Mouse (Mus musculus) lung, embryonic 14.5 days (tissue): ENCODE measurements at regions not wholly inside any gene's neighbourhood (a gene's known extent, or its start where the extent isn't known, plus 50 kb on each side); places are given as distances from the start of the nearest gene placed in this dataset.

ENCODE experiments used
- ATAC-seq: fragments of 200-750 bp; cut with Nextera tagmentation; 2 replicates; pipeline ENCODE4 v1.8.0; 2017; ENCODE audit warnings: mild to moderate bottlenecking, moderate TSS enrichment, moderate library complexity; ENCODE audit not compliant: insufficient read depth
- DNase-seq: peaks from one replicate; pipeline ENCODE4 v3.0.0-alpha.2; 2015
- H3K27ac ChIP-seq: fragments of 300-500 bp; sonication (generic); 2 replicates; pipeline ENCODE4 v1.5.1; 2014; ENCODE audit warnings: low read depth, mild to moderate bottlenecking, moderate library complexity
- H3K27me3 ChIP-seq: fragments of 300-500 bp; sonication (generic); 2 replicates; pipeline ENCODE4 v1.6.1; 2014; ENCODE audit warnings: low read length, control low read depth; ENCODE audit not compliant: insufficient read depth
- H3K36me3 ChIP-seq: fragments of 300-500 bp; sonication (generic); 2 replicates; pipeline ENCODE4 v1.6.1; 2014; ENCODE audit warnings: control low read depth; ENCODE audit not compliant: insufficient read depth
- H3K4me1 ChIP-seq: fragments of 300-500 bp; sonication (generic); 2 replicates; pipeline ENCODE4 v1.6.1; 2014; ENCODE audit warnings: antibody characterized with exemption, control low read depth; ENCODE audit not compliant: insufficient read depth
- H3K4me2 ChIP-seq: fragments of 300-500 bp; sonication (generic); 2 replicates; pipeline ENCODE4 v1.6.1; 2014; ENCODE audit warnings: mild to moderate bottlenecking
- H3K4me3 ChIP-seq: fragments of 300-500 bp; sonication (generic); 2 replicates; pipeline ENCODE4 v1.5.1; 2014; ENCODE audit warnings: low read depth, low read length
- H3K9ac ChIP-seq: fragments of 300-500 bp; sonication (generic); 2 replicates; pipeline ENCODE4 v1.6.1; 2014
- H3K9me3 ChIP-seq: fragments of 300-500 bp; sonication (generic); 2 replicates; pipeline ENCODE4 v1.6.1; 2016; ENCODE audit warnings: low read depth, low read length, control low read depth
- CTCF ChIP-seq: IDR thresholded peaks from 2 replicates; pipeline ENCODE4 v1.5.1; 2016; ENCODE audit warnings: antibody characterized with exemption, low read depth
- WGBS: fragments of 180-500 bp; shearing (Covaris S2); extraction: QIAGEN DNeasy Blood & Tissue Kit; methylation state at CpG from one replicate; pipeline ENCODE4 v1.1.7; 2014; 5-methylcytosine and 5-hydroxymethylcytosine counted together

- Histone ChIP-seq H3K27ac (no peak overlapping the region), H3K9ac (no peak overlapping the region), H3K4me3 (no peak overlapping the region), H3K27me3 (peaks cover 48% of the 10 kb centered on the region), H3K4me1 (no peaks in the 10 kb centered on the region), H3K4me2 (no peak overlapping the region), H3K36me3 (no peaks in the 10 kb centered on the region), H3K9me3 (no peaks in the 10 kb centered on the region)
- no peak for TF ChIP-seq CTCF
- DNase-seq (peak; percentile 23), ATAC-seq (no peak)
- WGBS, result under 1% methylated on average over 30 of the region's 30 CpGs
Observed at GRCm38 (mm10) chr13:84345791-84346511, 123.9 kb downstream of the Tmem161b start.

GRCm38 (mm10) chr13:84346569-84346968 is 124.5 kb downstream of the Tmem161b start:
- no peak overlapping the region for H3K9ac ChIP-seq
- peak; percentile 2 for DNase-seq
- peaks cover 48% of the 10 kb centered on the region for H3K27me3 ChIP-seq
- no peak overlapping the region for H3K4me2 ChIP-seq
- H3K4me1 ChIP-seq, result no peaks in the 10 kb centered on the region
- no peak overlapping the region for H3K27ac ChIP-seq
- no peak for ATAC-seq
- H3K4me3 ChIP-seq, result no peak overlapping the region
- 5% methylated on average over 2 of the region's 2 CpGs for WGBS
- no peak for TF ChIP-seq CTCF
- no peaks in the 10 kb centered on the region for H3K9me3 ChIP-seq
- no peaks in the 10 kb centered on the region for H3K36me3 ChIP-seq

GRCm38 (mm10) chr13:84347181-84347913 is 125.3 kb downstream of the Tmem161b start:
- DNase-seq (peak; percentile 22), ATAC-seq (peak; percentile 16; the same call in 1 of the 2 replicates)
- peak overlapping the region; percentile 21 for H3K4me3 ChIP-seq
- no peak overlapping the region for H3K9ac ChIP-seq
- peaks cover 44% of the 10 kb centered on the region for H3K27me3 ChIP-seq
- no peaks in the 10 kb centered on the region for H3K36me3 ChIP-seq
- H3K4me2 ChIP-seq, result peak overlapping the region; percentile 86
- 2% methylated on average over 21 of the region's 21 CpGs for WGBS
- H3K27ac ChIP-seq, result no peak overlapping the region
- TF ChIP-seq CTCF, result no peak
- H3K4me1 ChIP-seq, result no peaks in the 10 kb centered on the region
- no peaks in the 10 kb centered on the region for H3K9me3 ChIP-seq

GRCm38 (mm10) chr13:84347914-84348700 is 126.0 kb downstream of the Tmem161b start:
- peak overlapping the region; percentile 86 for H3K4me2 ChIP-seq
- TF ChIP-seq CTCF, result peak; percentile 76
- H3K27me3 ChIP-seq, result peaks cover 43% of the 10 kb centered on the region
- H3K36me3 ChIP-seq, result no peaks in the 10 kb centered on the region
- H3K4me1 ChIP-seq, result no peaks in the 10 kb centered on the region
- no peaks in the 10 kb centered on the region for H3K9me3 ChIP-seq
- ATAC-seq (peak; percentile 99), DNase-seq (peak; percentile 98)
- peak overlapping the region; percentile 43 for H3K4me3 ChIP-seq
- WGBS, result under 1% methylated on average over 34 of the region's 34 CpGs
- H3K27ac ChIP-seq, result peak overlapping the region; percentile 13; the same call in 1 of the 2 replicates
- H3K9ac ChIP-seq, result peak overlapping the region; percentile 32

- Histone ChIP-seq H3K27me3 (peaks cover 38% of the 10 kb centered on the region), H3K9me3 (no peaks in the 10 kb centered on the region), H3K36me3 (no peaks in the 10 kb centered on the region), H3K4me1 (no peaks in the 10 kb centered on the region), H3K4me2 (peak overlapping the region; percentile 86), H3K9ac (peak overlapping the region; percentile 32), H3K4me3 (peak overlapping the region; percentile 43), H3K27ac (peak overlapping the region; percentile 13; the same call in 1 of the 2 replicates)
- ATAC-seq (peak; percentile 7; the same call in 1 of the 2 replicates), DNase-seq (no peak)
- under 1% methylated on average over 9 of the region's 9 CpGs for WGBS
- no peak for TF ChIP-seq CTCF
Observed at GRCm38 (mm10) chr13:84348701-84348975, 126.5 kb downstream of the Tmem161b start.

- TF ChIP-seq CTCF, result no peak
- Histone ChIP-seq H3K4me1 (no peaks in the 10 kb centered on the region), H3K27ac (peak overlapping the region; percentile 13; the same call in 1 of the 2 replicates), H3K9me3 (no peaks in the 10 kb centered on the region), H3K4me3 (peak overlapping the region; percentile 43), H3K36me3 (no peaks in the 10 kb centered on the region), H3K4me2 (peak overlapping the region; percentile 86), H3K27me3 (peaks cover 33% of the 10 kb centered on the region), H3K9ac (peak overlapping the region; percentile 32; the same call in 1 of the 2 replicates)
- DNase-seq (peak; percentile 66), ATAC-seq (no peak)
- WGBS, result under 1% methylated on average over 23 of the region's 23 CpGs
Observed at GRCm38 (mm10) chr13:84349001-84349720, 127.1 kb downstream of the Tmem161b start.
